Mouse (Mus musculus): Measurements from ENCODE around the gene Fndc8.

Gene Fndc8

DNA sequence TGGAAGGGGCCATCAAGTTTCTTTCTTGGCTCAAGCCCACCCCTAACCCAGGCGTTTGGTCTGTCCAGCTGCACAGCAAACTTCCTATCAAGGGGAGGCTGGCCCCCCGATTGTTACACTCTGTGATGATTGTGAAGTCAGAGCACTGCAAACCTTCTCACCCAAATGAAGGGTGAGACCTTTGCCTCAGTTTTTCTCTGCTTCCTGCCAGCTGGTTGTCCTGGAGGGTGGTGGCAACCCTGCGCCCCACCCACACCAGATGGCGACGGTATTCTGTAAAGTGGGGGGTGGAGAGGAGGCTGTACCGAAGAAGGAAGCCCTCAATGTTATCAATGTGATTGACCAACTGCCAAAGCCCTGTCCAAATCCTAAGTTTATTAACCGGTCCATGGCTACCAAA lies at the start of gene Fndc8:
Fndc8 (plus strand) TSS at position 189 of the 400 bp plus-strand sequence.
- no peak for DNase-seq (ENCODE audit: low read depth, low spot score)

DNA sequence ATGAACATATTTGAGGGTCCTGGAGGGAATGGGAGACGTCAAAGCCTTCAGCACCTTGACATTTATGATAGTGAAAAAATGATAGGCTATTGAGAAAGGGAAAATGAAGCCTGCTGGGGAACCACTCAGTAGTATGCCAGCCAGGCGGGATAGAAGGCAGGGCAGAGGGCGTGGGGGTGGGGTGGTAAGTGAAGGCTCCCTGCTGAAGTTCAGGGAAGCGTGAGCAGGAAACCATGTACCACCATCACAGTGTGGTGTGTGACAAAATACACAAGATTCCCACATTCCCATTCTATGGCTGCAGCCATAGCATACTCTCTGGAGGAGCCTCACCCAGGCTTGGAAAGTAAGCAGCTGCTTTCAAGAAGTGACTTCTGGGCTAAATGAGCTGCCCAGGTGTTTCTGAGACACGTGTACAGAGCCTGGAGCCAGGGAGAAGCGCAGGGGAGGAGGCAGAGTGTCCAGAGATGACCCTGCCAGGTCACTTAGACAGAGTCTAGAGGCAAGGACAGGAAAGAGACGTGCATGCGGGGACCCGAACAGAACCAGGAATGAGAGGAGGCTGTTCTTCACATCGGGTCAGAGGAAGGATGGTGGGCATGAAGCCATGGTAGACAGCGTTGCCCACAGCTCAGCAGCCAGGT lies 47.0 kb upstream of the Fndc8 start:
- no peak for DNase-seq (ENCODE audit: low read depth, low spot score)

DNA sequence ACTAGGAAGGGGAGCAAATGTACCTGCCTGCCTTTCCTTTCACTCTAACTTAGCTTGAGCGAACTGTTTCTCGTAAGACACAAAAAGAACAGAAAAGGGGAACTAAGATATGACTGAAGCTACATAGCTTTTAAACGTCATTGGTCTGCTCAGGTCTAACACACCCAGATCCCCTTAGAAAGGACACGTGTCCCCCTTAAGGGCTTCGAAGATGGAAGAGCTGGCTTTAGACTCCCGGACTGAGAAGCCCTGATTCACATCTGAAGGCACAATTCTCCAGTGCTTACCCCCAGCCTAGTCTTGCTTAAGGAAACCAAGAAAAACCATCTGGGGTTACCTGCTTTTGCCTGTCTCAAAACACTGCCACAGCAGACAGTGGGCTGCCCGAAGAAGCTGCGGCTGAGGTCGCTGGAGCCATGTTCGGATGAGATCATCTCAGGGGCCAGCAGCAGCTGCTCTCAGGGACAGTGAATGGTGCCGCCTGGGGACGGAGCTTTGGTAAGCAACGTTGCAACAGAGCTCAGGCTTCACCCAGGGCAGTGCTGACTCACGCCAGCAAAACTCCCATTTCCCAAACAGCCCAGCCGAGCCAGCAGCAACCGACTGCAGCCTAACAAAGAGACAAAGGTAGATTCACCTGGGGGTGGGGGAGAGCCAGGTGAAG lies 46.4 kb upstream of the Fndc8 start:
- peak; percentile 82 for DNase-seq (ENCODE audit: low read depth, low spot score)

DNA sequence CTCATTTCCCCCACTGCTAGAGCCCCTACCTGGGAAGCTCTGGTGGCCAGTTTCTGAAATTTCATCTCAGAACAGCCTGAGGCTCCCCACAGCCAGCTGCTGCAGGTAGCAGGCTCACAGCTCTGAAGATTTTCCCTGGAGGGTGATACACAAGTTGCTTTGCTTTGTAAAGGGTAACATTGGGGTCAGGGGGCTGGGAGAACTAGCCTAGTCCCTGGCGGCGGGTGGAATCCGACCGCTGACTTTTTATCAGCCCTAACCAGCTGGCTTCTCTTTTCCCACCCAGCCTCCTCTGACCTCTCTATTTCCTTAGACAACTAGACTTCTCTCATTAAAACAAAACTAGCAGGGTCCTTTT lies 45.9 kb upstream of the Fndc8 start:
- DNase-seq (ENCODE audit: low read depth, low spot score) = no peak

DNA sequence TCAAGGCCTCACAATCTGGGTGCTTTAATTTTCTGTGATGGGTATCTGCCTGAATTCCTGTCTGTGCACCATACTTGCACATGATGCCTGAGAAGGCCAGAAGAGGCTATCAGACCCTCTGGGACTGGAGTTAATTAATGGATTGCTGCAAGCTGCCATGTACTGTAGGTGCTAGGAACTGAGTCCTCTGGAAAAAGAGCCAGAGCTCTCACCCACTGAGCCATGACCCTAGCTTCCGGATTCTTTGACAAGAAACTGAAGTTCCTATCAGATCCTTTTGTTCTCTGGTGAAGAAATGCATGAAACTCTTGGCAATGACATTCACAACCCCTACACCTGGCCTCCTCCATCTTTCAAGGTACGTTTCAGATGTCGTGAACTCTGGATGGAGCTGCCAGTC lies 45.0 kb upstream of the Fndc8 start:
- no peak for DNase-seq (ENCODE audit: low read depth, low spot score)

DNA sequence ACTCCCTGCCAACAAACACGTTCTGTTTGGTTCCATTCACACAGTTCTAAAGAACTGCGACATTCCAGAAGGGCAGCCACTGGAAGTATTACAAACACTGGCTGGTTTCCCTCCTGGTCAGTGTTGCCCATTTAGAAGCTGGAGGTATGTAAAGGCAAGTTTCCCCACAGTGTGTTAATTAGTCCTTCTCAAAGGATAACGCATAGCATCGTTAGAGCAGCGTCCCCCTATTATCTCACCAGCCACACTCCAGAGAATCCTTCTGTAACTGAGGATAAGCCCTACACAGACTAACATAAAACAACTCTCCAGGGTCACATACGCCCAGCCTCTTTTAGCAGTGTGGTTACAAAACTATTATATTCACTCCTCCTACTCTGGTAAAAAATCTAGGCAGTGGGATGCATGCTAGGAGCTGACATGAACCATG lies 44.3 kb upstream of the Fndc8 start:
- DNase-seq (ENCODE audit: low read depth, low spot score) = no peak

DNA sequence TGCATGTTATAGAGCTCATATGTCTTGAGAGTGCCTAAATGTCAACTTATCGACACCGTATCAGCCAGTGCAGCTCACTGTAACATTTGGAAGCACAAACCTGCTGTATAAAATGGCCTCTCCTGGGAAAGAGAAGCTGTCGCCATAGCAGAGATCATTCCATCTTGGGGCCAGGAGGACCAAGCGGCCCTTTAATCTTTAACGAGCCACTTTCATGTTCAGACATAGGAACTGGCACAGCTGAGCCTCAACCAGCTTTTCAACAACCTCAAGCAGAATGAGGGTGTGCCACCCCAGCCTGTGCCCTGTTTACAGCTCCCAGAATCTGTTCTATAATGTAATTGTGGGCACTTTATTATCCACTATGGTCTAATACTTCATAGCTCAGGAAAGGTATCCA lies 41.7 kb upstream of the Fndc8 start:
- DNase-seq (ENCODE audit: low read depth, low spot score) = no peak

DNA sequence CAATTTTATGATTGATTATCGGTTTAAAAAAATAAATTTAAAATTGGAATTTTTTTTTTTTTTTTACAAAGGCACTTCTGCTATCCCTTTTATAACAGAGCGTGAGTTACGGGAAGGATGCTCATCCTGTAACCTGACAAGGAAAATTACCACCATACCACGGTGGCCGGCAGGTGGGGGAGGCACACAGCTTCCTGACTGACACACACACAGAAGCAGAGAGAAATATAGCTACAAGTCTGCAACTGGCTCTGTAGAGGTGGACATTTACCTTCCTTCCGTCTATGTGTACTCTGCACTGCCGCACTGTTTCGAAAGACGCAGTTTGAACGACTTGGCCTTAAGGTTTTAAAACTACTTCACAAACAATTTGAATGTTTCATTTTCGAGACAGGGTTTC lies 39.8 kb upstream of the Fndc8 start:
- no peak for DNase-seq (ENCODE audit: low read depth, low spot score)

DNA sequence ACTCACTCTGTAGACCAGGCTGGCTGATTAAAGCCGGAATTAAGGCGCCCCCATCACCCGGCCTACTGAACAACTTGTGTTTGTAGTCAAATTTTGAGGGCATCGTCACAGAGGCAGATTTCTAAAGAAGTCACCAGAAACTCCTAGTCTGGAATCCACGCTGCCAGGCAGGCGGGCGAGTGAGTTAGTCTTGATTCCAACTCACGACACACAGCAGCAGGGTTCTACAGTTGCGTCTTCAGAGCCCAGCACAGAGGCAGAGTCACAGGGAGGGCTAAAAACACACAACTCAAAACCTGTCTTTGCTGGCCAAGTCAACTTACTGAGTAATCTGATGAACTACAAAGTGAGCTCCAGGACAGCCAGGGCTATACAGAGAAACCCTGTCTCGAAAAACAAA lies 39.4 kb upstream of the Fndc8 start:
- DNase-seq (ENCODE audit: low read depth, low spot score) = no peak

DNA sequence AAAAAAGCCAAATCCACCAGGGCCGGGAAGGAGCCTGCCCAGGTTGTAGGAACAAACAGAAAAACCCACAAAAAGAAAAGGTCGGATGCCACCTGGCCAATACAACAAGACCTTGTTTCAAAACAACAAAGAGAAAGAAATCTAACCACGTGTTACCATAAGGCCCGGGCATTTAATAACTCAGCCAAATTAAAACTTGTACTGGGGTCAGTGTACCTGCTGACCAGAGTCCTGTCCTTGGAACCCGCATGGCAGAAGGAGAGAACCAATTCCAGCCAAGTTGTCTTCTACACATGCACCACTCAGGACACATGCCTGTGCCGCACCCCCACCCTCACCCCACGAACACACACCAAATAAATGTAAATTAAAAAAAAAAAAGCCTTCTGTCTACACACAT lies 39.0 kb upstream of the Fndc8 start:
- DNase-seq (ENCODE audit: low read depth, low spot score) = no peak

DNA sequence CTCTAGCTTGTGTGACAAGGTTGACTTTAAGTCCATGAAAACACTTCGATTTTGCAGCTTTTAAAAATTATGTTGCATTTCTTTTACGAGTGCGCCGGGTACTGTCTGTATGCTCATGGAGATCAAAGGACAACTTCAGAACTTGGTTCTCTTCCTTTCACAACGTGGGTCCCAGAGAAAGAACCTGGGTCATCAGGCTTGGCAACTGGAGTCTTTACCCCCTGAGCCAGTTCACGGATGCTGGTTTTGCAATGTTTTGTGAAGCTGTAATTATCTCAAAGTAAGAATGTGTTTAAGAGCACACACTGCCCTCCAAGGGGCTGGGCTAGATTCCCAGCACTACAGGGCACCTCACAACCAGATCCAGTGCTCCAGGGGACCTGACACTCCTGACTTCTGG lies 37.8 kb upstream of the Fndc8 start:
- no peak for DNase-seq (ENCODE audit: low read depth, low spot score)

DNA sequence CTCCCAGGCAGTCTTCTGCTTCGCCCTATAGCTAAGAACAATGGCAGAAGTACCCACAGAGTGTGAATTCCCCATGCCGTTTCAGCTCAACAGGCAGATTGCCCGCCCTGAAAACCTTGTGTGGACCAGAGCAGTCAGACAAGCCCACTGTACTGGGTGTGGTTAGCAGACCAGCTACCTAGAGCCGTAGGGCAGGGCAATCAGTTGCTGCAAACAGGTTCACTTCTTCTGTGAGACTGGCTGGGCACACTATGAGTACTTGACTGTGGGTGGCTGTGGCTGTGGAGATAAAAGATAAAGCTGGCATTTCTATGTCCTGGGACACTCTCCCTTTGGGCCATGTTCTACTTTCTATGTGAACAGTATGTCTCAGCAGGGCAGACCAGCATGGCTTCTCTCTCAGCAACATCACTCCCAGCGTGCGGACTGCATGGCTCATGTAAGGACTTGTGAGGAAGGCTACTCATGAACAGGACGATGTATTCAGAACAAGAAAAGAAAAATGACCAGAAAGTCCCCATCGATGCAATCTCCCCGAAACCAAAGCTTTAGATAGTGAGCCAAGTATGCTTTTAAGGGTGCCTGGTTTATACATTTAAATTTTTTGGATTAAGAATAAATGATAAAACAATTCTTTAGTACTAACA lies 36.5 kb upstream of the Fndc8 start:
- no peak for DNase-seq (ENCODE audit: low read depth, low spot score)

DNA sequence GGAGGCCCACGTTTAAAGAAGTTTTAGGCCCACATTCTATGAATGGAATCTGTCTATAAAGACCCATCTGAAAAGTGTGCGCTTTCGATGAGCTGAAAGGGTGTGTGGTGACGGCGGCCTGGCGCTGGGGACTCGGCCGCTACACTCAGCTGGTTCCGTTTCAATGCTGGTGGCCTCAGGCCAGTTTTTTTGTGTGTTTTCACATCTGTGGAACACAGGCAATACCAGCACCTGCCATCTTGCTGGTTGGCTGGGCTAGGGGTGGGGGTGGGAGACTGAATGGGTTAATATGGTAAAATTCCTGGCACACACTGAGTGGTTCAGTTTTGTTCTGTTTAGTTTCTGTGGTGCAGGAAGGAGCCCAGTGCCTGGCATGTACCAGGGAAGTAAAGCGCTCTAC lies 35.9 kb upstream of the Fndc8 start:
- no peak for DNase-seq (ENCODE audit: low read depth, low spot score)

DNA sequence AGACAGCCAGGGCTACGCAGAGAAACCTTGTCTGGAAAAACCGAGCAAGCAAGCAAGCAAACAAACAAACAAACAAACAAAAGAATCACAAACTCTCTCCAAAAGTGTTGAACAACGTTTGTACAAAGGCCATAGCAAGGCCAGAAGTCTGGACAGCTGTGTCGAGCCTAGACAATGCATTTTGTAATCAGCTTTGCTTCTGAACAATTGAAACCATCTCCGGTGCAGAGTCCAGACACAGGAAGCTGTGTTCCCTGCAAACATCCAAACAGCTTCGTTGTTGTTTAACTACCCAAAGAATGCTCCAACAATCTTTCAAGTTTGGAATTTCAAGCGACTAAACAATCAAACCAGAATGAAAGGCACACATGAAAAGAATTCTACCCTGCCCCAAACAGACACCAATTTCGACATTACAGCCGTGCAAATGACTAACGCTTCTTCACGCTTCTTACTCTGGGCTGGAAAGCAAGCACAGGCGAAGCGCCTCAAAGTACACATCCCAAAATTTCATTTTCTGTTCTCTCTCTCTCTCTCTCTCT lies 34.5 kb upstream of the Fndc8 start:
- no peak for DNase-seq (ENCODE audit: low read depth, low spot score)

DNA sequence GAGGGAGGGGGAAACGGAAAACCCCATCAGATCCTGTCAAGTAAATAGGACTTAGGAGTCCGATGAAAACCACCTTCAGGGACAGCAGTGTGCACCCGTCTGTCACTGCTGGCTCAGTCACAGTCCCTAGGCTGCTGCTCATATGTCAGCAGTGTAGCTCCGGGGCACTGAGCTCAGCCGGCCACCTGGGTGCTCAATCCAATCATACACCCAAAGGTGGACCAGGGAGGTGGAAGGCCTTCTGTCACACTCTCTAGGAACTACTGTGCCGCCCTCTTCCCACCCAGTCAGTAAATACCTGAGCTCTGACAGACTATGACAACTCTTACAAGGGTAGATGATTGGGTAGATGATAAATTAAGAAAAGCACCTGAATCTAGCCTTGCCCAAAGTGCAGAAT lies 31.2 kb upstream of the Fndc8 start:
- DNase-seq (ENCODE audit: low read depth, low spot score) = no peak

DNA sequence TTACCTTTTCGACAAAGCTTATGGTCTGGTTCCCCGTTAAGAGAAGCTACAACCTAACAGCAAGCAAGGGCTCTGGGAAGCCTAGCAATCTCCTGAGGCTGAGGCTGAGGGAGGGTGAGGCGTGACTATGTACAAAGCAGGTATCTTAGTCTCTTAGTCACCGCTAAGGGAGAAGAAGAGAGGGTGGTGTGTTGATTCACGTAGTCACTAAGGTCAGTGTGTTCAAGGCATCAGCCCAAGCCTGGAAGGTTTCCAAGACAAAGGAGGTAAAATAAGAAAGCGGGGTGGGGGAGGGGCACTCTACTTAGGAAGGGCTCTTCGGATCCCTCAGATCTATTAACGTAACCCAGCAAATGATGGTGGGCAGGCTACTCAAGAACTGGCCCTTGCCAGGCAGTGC lies 30.4 kb upstream of the Fndc8 start:
- no peak for DNase-seq (ENCODE audit: low read depth, low spot score)

DNA sequence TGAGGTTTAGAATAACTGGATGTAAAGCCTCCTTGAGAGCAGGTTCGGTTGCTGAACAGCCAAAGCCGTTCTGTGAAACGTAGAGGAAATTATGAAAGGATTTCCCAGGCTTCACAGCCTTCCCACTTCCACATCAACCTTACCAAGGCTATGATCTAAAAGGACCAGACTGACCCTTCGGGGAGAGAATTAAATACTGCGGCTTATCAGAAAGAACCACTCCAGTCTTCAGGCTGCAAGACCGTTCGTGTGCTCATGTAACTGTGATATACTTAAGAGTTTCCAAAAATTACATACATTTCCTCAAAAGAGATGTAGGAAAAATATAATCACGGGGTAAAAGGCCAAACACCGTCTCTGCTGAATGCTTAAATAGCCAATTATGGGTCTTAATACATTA lies 29.3 kb upstream of the Fndc8 start:
- no peak for DNase-seq (ENCODE audit: low read depth, low spot score)

DNA sequence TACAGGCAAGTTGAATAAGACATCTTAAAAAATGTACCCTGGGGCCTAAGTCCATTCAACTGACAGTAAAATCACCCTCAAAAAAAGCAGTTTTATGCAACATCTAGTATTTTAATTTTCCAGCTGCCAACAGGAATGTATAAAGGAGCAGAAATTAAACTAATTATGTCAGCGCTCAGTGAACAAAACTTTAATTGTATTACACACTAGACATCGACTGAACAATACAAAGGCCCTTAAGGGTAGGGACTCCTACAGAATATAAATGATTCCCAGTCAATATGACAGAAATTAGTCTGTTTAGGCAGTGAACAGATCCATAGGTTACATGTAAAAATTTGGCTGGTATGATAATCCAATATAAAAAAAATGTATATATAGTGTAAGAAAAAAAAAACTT lies 28.9 kb upstream of the Fndc8 start:
- no peak for DNase-seq (ENCODE audit: low read depth, low spot score)

DNA sequence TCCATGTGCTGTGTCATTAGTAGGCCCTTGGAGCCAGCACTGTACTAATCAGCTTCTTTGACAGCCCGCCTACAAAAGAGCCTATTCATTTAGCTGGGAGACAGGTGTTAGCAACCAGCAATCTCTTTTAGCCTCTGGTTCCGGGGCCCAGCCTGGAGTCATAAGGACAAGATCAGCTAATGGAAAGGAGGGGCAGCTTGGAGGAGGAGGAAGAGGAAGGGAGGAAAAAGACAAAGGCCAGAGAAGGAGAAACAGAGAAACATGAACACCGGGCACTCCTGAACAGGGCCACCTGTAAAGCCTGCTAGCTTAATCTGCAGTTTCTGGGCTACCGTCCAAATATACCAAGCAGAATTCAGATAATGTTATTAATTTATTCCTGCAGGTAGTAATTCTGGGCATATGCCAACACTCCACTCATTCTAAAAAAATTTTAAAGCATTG lies 28.4 kb upstream of the Fndc8 start:
- no peak for DNase-seq (ENCODE audit: low read depth, low spot score)

DNA sequence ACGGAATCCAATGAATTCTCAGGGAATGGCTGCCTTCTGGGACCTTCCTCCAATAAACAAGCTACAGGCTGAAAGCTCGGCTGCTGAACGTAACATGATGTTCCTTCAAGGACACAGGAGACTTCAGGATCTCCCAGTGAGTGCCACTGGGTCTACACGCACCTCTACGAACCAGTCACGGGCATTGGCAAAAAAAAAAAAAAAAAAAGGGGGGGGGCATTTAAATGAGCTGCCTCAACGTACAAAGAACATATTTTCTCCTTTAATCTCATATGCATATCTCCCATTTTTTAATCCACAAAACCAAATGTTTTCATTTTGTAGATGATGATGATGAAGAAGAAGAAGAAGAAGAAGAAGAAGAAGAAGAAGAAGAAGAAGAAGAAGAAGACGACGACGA lies 26.0 kb upstream of the Fndc8 start:
- DNase-seq (ENCODE audit: low read depth, low spot score) = no peak

DNA sequence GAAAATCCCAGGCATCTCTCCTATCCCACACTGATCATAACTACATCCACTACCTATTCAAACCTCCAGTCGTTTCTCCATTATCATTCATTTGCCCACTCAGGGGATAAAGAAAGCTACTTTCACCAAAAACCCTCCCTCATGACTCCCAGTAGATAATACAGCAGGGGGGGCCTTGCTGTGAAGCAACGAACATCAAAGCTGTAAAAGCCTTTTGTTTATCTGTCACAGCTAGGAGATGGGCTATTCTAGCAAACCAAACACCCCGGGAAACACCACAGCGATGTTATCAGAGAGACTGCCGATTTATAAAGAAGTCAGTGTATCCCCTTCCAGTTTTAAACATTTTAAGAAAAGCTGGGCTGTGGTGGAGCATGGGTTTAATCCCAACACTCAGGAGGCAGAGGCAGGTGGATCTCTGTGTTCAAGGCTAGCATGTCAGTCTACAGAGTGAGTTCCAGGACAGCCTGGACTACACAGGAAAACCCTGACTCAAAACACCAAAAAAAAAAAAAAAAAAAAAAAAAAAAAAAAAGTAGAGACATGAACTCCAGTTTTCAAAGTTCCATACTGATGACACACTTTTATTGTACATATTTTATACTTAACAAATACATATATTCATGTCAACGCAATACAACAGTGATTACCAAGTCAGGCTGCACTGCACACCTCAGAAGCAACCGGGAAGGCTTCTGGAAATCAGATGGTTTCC lies 24.9 kb upstream of the Fndc8 start:
- no peak for DNase-seq (ENCODE audit: low read depth, low spot score)

DNA sequence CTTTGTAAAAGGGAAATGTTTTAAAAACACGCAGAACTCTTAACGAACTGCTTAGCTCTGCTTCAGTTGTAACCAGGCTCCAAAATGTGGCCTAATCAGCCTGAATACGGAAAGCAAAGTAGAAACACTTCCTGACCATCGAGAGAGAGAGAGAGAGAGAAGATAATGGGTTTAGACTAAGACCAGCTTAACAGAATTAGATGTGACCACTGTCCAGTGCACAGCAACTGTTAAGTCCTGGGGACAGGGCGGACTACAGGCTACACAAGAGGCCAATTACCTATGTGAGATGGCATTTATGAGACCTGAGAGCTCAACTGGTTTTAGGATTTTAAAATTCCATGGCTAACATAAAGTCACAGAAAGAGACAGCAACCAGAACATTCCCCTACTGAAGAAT lies 24.0 kb upstream of the Fndc8 start:
- no peak for DNase-seq (ENCODE audit: low read depth, low spot score)
